Mouse (Mus musculus) ES-E14 (cell line): ENCODE data around the gene Cep68. TPM values are rescaled to one million over a fixed set of nuclear protein-coding genes. Genes with fewer than 3 reads are reported as not detected.
A peak's percentile ranks its signal among the peaks of the same experiment; 100 is the strongest.

ENCODE experiments used
- DNase-seq: peaks from one replicate; pipeline ENCODE4 v3.0.0-alpha.2; 2013; ENCODE audit warnings: low read depth, low spot score
- H3K27ac ChIP-seq: 2 replicates; pipeline ENCODE4 v1.5.1; 2012; ENCODE audit warnings: low read depth, mild to moderate bottlenecking, low read length, moderate library complexity, mixed read lengths; ENCODE audit not compliant: poor library complexity, insufficient read depth, severe bottlenecking
- H3K36me3 ChIP-seq: 2 replicates; pipeline ENCODE4 v1.6.1; 2012; ENCODE audit warnings: mild to moderate bottlenecking, low read length, moderate library complexity, mixed read lengths; ENCODE audit not compliant: control insufficient read depth, poor library complexity, insufficient read depth, severe bottlenecking
- H3K4me1 ChIP-seq, 2 experiments: fragments of 150-350 bp in 1 of 2; sonication (generic) in 1 of 2; 2 replicates each; pipeline ENCODE4 v1.6.1; 2012; ENCODE audit warnings: low read length in 2 of 2, mild to moderate bottlenecking in 1 of 2, mixed read lengths in 1 of 2; ENCODE audit not compliant: control insufficient read depth in 2 of 2, insufficient read depth in 2 of 2, poor library complexity in 1 of 2
- H3K4me3 ChIP-seq, 2 experiments: fragments of 150-350 bp in 1 of 2; sonication (generic) in 1 of 2; 2 replicates each; pipeline ENCODE4 v1.5.1; 2012; ENCODE audit warnings: low read length in 2 of 2, low read depth in 1 of 2, mild to moderate bottlenecking in 1 of 2, mixed read lengths in 1 of 2; ENCODE audit not compliant: insufficient read depth in 1 of 2, poor library complexity in 1 of 2, severe bottlenecking in 1 of 2
- H3K9ac ChIP-seq: 2 replicates; pipeline ENCODE4 v1.6.1; 2012; ENCODE audit warnings: low read depth, mild to moderate bottlenecking, low read length, mixed read lengths; ENCODE audit not compliant: poor library complexity, insufficient read depth, severe bottlenecking
- H3K9me3 ChIP-seq: fragments of 150-350 bp; sonication (generic); 2 replicates; pipeline ENCODE4 v1.6.1; 2012; ENCODE audit warnings: low read depth, mild to moderate bottlenecking, low read length; ENCODE audit not compliant: control insufficient read depth, insufficient read depth
- CHD2 ChIP-seq: IDR thresholded peaks from 2 replicates; pipeline ENCODE4 v1.6.1; 2014; ENCODE audit warnings: mild to moderate bottlenecking, low read depth, low read length, inconsistent platforms
- HCFC1 ChIP-seq: IDR thresholded peaks from 2 replicates; pipeline ENCODE4 v1.6.1; 2012; ENCODE audit warnings: low read length, inconsistent platforms, borderline replicate concordance; ENCODE audit not compliant: insufficient read depth
- MAFK ChIP-seq: IDR thresholded peaks from 2 replicates; pipeline ENCODE4 v1.6.1; 2014; ENCODE audit warnings: mild to moderate bottlenecking, low read depth, low read length, inconsistent platforms; ENCODE audit not compliant: insufficient read depth
- ZC3H11A ChIP-seq: IDR thresholded peaks from 2 replicates; pipeline ENCODE4 v1.6.1; 2012; ENCODE audit warnings: low read depth, mild to moderate bottlenecking, inconsistent platforms, low read length, borderline replicate concordance
- ZNF384 ChIP-seq: IDR thresholded peaks from 2 replicates; pipeline ENCODE4 v1.6.1; 2012; ENCODE audit warnings: low read depth, low read length, inconsistent platforms
- in situ Hi-C, 2 experiments: fragments of 600-800 bp; cut with MboI; formaldehyde crosslinking; loops; one replicate each; pipeline ENCODE4 v1.15.1; 2025; ENCODE audit warnings: low sequenced_read_pairs in 2 of 2, inconsistent platforms in 1 of 2; ENCODE audit not compliant: unreplicated experiment in 2 of 2
- total RNA-seq: library from RNA; depleted of rRNA; stranded (reverse); fragments of 300-350 nt; gene quantifications from 2 replicates; pipeline ENCODE4 v1.2.3, GENCODE M21; 2012

Cep68 gene
- total RNA-seq, 1 experiment = 30.9 TPM

DNA sequence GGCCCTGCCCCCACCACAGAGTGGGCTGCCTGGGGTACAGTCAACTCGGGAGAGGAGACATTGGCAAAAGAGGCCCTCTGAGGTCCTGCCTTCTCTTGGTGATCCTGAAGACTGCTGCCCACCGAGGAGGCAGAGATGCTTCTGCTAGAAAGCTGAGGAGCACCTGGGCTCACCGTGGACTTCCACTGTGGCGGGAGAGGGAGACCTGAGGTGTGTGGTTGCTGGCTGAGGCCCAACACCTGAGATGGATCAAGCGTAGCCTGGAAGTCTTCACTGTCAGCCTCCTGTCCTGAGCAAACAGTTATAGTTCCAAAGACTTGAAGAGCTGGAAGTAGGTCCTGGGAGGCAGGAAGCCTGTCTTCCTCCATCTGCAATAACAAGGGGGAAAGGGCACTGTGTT is 8.9 kb downstream of the Cep68 start:
- DNase-seq = no peak
- no peak for TF ChIP-seq ZC3H11A
- no peak for TF ChIP-seq HCFC1
- no peak for TF ChIP-seq MAFK
- TF ChIP-seq ZNF384 = no peak
- no peak for TF ChIP-seq CHD2
- H3K36me3 ChIP-seq = peaks cover 60% of the 10 kb centered on the region
- no peak overlapping the region for H3K4me3 ChIP-seq
- no peak overlapping the region for H3K27ac ChIP-seq
- no peak overlapping the region for H3K9ac ChIP-seq
- H3K9me3 ChIP-seq = no peaks in the 10 kb centered on the region
- peaks cover 20 to 26% of the 10 kb centered on the region in 2 experiments for H3K4me1 ChIP-seq
- in situ Hi-C loops = no loop called here

DNA sequence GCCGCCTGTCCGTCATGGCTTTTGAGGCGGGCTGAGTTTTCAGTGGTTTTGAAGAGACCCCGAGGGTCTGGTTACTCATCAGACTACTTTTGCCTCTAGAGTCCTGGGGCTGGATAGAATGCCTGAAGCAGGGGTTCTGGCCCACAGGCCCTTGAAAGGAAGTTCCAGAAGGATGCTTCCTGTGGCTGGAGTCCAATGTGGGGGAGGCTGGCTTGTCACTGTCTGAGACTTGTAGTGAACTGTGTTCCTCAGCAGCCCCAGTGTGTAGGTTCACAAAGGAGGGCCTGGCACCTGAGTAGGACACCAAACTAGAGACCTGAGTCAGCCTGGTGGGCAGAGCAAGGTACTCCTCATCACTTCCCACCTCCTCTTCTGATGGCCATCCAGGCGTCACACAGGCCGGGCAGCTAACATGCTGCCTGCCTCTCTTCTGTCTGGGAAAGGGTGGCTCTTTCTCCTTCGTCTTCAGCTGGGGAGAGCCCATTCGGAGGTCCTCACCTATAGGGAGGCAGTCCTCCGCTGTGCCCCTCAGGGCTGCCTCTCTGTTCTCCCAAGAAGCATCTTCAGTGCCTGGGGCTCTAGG is 9.9 kb downstream of the Cep68 start:
- TF ChIP-seq ZNF384 (no peak), HCFC1 (no peak), MAFK (no peak), CHD2 (no peak), ZC3H11A (no peak)
- Histone ChIP-seq H3K4me3 (no peak overlapping the region), H3K36me3 (peaks cover 59% of the 10 kb centered on the region), H3K4me1 (peaks cover 13 to 21% of the 10 kb centered on the region in 2 experiments), H3K9me3 (no peaks in the 10 kb centered on the region), H3K27ac (no peak overlapping the region), H3K9ac (no peak overlapping the region; the same call in 1 of the 2 replicates)
- in situ Hi-C loops = no loop called here
- no peak for DNase-seq

DNA sequence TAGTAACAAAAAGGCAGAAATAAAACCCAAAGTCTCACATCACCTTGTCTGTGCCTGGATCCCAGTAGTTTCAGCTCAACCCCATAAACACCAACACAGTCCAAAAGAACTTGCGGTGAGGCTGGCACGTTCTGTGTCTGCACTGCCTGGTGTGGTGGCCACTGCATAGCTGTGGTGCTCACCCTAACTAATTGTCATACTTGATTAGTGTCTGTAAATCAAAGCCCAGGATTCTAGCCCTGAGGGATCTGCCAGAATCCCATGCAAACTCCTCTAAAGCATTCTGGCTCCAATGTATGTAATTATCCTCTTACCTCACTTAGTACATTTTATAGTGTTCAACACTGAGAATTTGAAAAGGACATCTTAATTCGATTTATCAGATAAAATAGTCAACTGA is 11.3 kb downstream of the Cep68 start:
- in situ Hi-C loops = no loop called here
- Histone ChIP-seq H3K27ac (no peak overlapping the region), H3K9ac (no peak overlapping the region), H3K36me3 (peaks cover 61% of the 10 kb centered on the region), H3K4me1 (peaks cover 8 to 17% of the 10 kb centered on the region in 2 experiments), H3K9me3 (no peaks in the 10 kb centered on the region), H3K4me3 (no peak overlapping the region)
- no peak for DNase-seq
- TF ChIP-seq ZNF384 = no peak
- no peak for TF ChIP-seq HCFC1
- TF ChIP-seq CHD2 = no peak
- no peak for TF ChIP-seq ZC3H11A
- TF ChIP-seq MAFK = no peak

DNA sequence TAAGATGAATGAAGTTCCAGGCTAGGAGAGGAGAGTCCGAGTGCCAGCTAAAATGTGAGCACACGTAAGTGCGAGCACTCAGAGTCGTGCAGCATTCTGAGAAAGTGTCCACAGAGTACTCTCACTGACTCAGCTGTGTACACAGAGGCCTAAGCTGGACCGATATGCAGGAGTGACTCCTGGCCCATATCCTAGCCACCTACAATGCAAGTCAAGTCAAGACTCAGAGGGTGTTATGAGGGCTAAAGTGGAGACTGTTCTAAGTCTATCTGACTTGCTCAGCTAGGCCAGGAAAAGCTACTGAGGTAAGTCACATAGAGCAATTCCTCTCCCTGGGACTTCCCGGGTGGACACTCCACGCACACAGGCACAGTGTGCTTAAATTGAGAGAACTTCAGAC is 12.2 kb downstream of the Cep68 start:
- in situ Hi-C loops = no loop called here
- peak overlapping the region; percentile 33; the same call in 1 of the 2 replicates for H3K27ac ChIP-seq
- peaks cover 12 to 14% of the 10 kb centered on the region in 2 experiments; a peak in 3 of 4 replicates for H3K4me1 ChIP-seq
- no peak overlapping the region for H3K9ac ChIP-seq
- H3K9me3 ChIP-seq = no peaks in the 10 kb centered on the region
- peaks cover 59% of the 10 kb centered on the region for H3K36me3 ChIP-seq
- no peak for DNase-seq
- TF ChIP-seq MAFK (no peak), CHD2 (no peak), HCFC1 (no peak), ZNF384 (no peak), ZC3H11A (no peak)
- H3K4me3 ChIP-seq = no peak overlapping the region
